Mouse (Mus musculus) myocyte (in vitro differentiated cells): ENCODE measurements around the gene Rnf32. TPM values are rescaled to one million over a fixed set of nuclear protein-coding genes. Genes with fewer than 3 reads are reported as not detected.
A peak's percentile ranks its signal among the peaks of the same experiment; 100 is the strongest.

Experiments
- H3K27me3 ChIP-seq: one replicate; pipeline ENCODE4 v1.6.1; 2011; ENCODE audit not compliant: control insufficient read depth, insufficient read depth, insufficient read length
- H3K36me3 ChIP-seq: one replicate; pipeline ENCODE4 v1.6.1; 2011; ENCODE audit not compliant: control insufficient read depth, insufficient read depth
- H3K4me2 ChIP-seq: one replicate; pipeline ENCODE4 v1.6.1; 2011; ENCODE audit warnings: low read depth, control low read depth
- H3K4me3 ChIP-seq: one replicate; pipeline ENCODE4 v1.5.1; 2011; ENCODE audit warnings: mild to moderate bottlenecking, control low read depth, moderate library complexity
- H3K79me2 ChIP-seq: one replicate; pipeline ENCODE4 v1.6.1; 2011; ENCODE audit not compliant: control insufficient read depth, insufficient read depth
- H3ac ChIP-seq: one replicate; pipeline ENCODE4 v1.6.1; 2011; ENCODE audit not compliant: control insufficient read depth, insufficient read length
- CEBPB ChIP-seq: IDR thresholded peaks from 2 replicates; pipeline ENCODE4 v1.6.1; 2011; ENCODE audit warnings: mild to moderate bottlenecking, moderate library complexity; ENCODE audit not compliant: poor library complexity, insufficient read depth, severe bottlenecking
- E2F4 ChIP-seq: IDR thresholded peaks from one replicate; pipeline ENCODE4 v1.6.1; 2011; ENCODE audit warnings: mild to moderate bottlenecking, control low read depth, moderate library complexity; ENCODE audit not compliant: insufficient read depth
- MAX ChIP-seq: IDR thresholded peaks from one replicate; pipeline ENCODE4 v1.6.1; 2011; ENCODE audit warnings: low read depth, mild to moderate bottlenecking, control low read depth
- MYOD1 ChIP-seq, 3 experiments: IDR thresholded peaks; one replicate each; pipeline ENCODE4 v1.6.1; 2011; ENCODE audit warnings: control low read depth in 2 of 3, low read depth in 2 of 3, mild to moderate bottlenecking in 2 of 3, moderate library complexity in 1 of 3; ENCODE audit not compliant: insufficient read length in 2 of 3, control insufficient read depth in 1 of 3
- MYOG ChIP-seq, 3 experiments: IDR thresholded peaks; one replicate each; pipeline ENCODE4 v1.6.1; 2011; ENCODE audit warnings: control low read depth in 2 of 3, low read depth in 2 of 3, mild to moderate bottlenecking in 2 of 3; ENCODE audit not compliant: insufficient read length in 2 of 3, control insufficient read depth in 1 of 3, insufficient read depth in 1 of 3
- POLR2A ChIP-seq: IDR thresholded peaks from one replicate; pipeline ENCODE4 v1.6.1; 2011; ENCODE audit warnings: low read depth, mild to moderate bottlenecking, control low read depth, moderate library complexity; ENCODE audit not compliant: insufficient read length
- POLR2AphosphoS2 ChIP-seq: IDR thresholded peaks from one replicate; pipeline ENCODE4 v1.6.1; 2011; ENCODE audit warnings: low read depth, control low read depth; ENCODE audit not compliant: insufficient read length
- REST ChIP-seq: IDR thresholded peaks from one replicate; pipeline ENCODE4 v1.6.1; 2011; ENCODE audit warnings: mild to moderate bottlenecking, control low read depth, moderate library complexity; ENCODE audit not compliant: insufficient read depth, insufficient read length
- SRF ChIP-seq: IDR thresholded peaks from one replicate; pipeline ENCODE4 v1.6.1; 2011; ENCODE audit warnings: low read depth; ENCODE audit not compliant: control insufficient read depth, insufficient read length
- TCF12 ChIP-seq: IDR thresholded peaks from one replicate; pipeline ENCODE4 v1.6.1; 2011; ENCODE audit warnings: mild to moderate bottlenecking, control low read depth; ENCODE audit not compliant: poor library complexity, insufficient read depth, severe bottlenecking
- TCF3 ChIP-seq: IDR thresholded peaks from one replicate; pipeline ENCODE4 v1.6.1; 2011; ENCODE audit warnings: low read depth, control low read depth; ENCODE audit not compliant: insufficient read length
- USF1 ChIP-seq: IDR thresholded peaks from one replicate; pipeline ENCODE4 v1.6.1; 2011; ENCODE audit warnings: low read depth, mild to moderate bottlenecking, control low read depth, moderate library complexity
- polyA plus RNA-seq: library from polyadenylated mRNA; unstranded; fragments of >200 nt; fragmentation: generic; extraction: Trizol; gene quantifications from one replicate; pipeline ENCODE4 v1.2.1, GENCODE M21; 2012; ENCODE audit warnings: missing spikeins

Rnf32 gene
- polyA plus RNA-seq, 1 experiment: 0.96 TPM

DNA sequence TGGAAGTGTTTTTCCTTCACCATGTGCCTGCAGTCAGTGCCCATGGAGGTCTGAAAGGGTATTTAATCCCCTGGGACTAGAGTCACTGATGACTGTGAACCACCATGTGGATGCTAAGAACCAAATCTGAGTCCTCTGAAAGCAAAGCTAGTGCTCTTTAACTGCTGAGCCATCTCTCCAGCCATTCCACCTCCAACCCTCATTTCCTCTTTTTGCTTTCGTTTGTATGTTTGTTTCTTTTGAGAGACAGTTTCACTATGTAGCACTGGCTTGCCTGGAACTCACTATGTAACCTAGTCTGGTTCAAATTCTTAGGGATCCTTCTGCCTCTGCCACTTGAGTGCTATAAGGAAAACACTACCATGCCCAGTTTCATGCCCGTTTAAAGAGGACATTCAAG is 34.7 kb downstream of the Rnf32 start:
- TF ChIP-seq POLR2A: no peak
- TF ChIP-seq MYOG (IDR thresholded peaks at IDR 0.05; ENCODE audit: control insufficient read depth in 1 of 3, insufficient read depth in 1 of 3, insufficient read length in 2 of 3, low read depth in 2 of 3): no peak
- no peak for TF ChIP-seq SRF
- no peak for TF ChIP-seq MAX
- no peak for TF ChIP-seq CEBPB
- no peak for TF ChIP-seq MYOD1 (IDR thresholded peaks at IDR 0.05; ENCODE audit: control insufficient read depth in 1 of 3, insufficient read length in 2 of 3, low read depth in 2 of 3)
- TF ChIP-seq TCF12: no peak
- TF ChIP-seq USF1: no peak
- Histone ChIP-seq H3K4me2 (no peak overlapping the region), H3ac (no peak overlapping the region), H3K79me2 (no peaks in the 10 kb centered on the region), H3K36me3 (no peaks in the 10 kb centered on the region), H3K4me3 (no peak overlapping the region), H3K27me3 (no peaks in the 10 kb centered on the region)

DNA sequence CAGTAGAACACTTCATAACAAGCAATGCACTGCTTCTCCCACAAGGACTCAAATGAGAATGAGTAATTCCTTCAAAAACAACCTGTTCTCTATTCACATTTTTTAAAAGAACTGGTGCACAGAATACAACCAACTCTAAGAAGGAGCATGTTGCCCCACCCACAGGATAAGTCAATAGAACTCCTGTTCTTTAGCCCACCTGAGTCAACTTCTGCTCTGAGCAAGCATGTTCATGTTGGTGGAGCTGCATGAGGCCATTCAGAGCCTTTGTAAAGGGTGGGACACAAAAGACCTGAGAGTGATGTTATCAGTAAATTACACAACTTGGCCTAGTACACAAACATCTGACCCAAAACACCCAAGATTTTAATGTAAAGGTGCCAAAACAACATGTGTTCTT is 42.6 kb downstream of the Rnf32 start:
- Histone ChIP-seq H3K79me2 (no peaks in the 10 kb centered on the region), H3K27me3 (no peaks in the 10 kb centered on the region), H3K4me2 (no peak overlapping the region), H3K36me3 (no peaks in the 10 kb centered on the region), H3K4me3 (no peak overlapping the region), H3ac (no peak overlapping the region)
- no peak for TF ChIP-seq POLR2A

DNA sequence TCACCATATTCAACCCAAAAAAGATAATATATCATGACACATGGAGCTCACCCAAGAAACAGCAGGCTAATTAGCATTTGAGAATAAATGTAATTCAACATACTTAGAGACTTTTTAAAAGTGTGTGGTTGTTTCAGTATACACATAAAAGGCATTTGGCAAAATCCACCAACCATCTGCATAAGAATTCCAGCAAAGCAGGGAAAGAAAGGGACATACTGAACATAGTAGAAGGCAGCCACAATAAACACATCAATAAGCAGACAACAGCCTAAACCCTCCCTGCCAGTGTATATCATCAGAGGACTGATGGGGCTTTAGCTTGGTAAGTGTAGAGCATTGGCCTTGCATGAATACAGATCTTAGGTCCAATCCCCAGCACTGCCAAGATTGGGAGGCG is 49.0 kb downstream of the Rnf32 start:
- H3ac ChIP-seq: no peak overlapping the region
- no peak overlapping the region for H3K4me3 ChIP-seq
- TF ChIP-seq MAX (no peak), POLR2AphosphoS2 (no peak), USF1 (no peak), MYOG (IDR thresholded peaks at IDR 0.05; ENCODE audit: control insufficient read depth in 1 of 3, insufficient read depth in 1 of 3, insufficient read length in 2 of 3, low read depth in 2 of 3) (no peak), TCF12 (no peak), REST (no peak), SRF (no peak), CEBPB (no peak), TCF3 (no peak), MYOD1 (IDR thresholded peaks at IDR 0.05; ENCODE audit: control insufficient read depth in 1 of 3, insufficient read length in 2 of 3, low read depth in 2 of 3) (no peak), E2F4 (no peak), POLR2A (no peak)

DNA sequence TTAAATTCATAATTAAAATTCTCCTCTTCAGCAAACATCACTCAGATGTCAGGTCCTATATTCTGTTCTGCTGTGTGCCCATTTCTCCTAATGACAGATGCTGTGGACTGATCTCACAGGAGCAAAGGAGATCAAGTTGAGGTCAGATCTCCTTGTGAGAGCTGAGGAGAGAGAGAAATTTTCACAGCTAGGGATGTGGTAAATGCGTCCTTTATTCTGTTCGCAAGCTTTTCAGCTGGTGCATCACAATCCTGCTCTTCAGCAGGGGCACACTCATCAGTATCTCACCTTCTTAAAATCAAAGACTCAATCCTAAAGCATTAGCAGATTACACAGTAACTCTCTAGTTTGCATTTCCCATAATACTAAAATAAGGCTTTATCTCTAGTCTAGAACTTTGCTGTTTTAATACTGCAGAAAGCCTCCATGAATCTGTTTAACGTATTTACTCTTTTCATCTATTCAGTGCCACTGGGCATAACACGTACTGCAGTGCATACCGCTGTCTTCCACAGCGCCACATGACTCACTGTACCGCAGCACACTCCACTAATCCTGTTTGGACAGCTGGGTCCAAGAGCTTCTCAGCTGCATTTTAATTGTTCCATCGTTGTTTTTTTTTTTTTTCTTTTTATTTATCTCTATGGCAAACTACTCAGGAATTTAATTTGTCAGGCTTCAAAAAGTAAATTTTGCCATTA is 55.2 kb downstream of the Rnf32 start:
- TF ChIP-seq SRF: no peak
- TF ChIP-seq USF1: peak; percentile 50
- peak in 2 of 3 experiments; percentile 79 to 85 for TF ChIP-seq MYOD1 (IDR thresholded peaks at IDR 0.05; ENCODE audit: control insufficient read depth in 1 of 3, insufficient read length in 2 of 3, low read depth in 2 of 3)
- no peak for TF ChIP-seq REST
- TF ChIP-seq MYOG (IDR thresholded peaks at IDR 0.05; ENCODE audit: control insufficient read depth in 1 of 3, insufficient read depth in 1 of 3, insufficient read length in 2 of 3, low read depth in 2 of 3): peak; percentile 31 to 73 (median 43)
- TF ChIP-seq CEBPB: no peak
- no peak for TF ChIP-seq MAX
- no peak for TF ChIP-seq E2F4
- peak; percentile 67 for TF ChIP-seq TCF3
- peak; percentile 75 for TF ChIP-seq TCF12
- no peak for TF ChIP-seq POLR2AphosphoS2
- no peak for TF ChIP-seq POLR2A
- Histone ChIP-seq H3K27me3 (no peaks in the 10 kb centered on the region), H3K36me3 (no peaks in the 10 kb centered on the region), H3K79me2 (no peaks in the 10 kb centered on the region), H3K4me3 (no peak overlapping the region), H3K4me2 (peak overlapping the region; percentile 62), H3ac (no peak overlapping the region)

More for the DNA sequence above, 49.0 kb downstream of the Rnf32 start:
- Histone ChIP-seq H3K36me3 (no peaks in the 10 kb centered on the region), H3K27me3 (no peaks in the 10 kb centered on the region), H3K4me2 (no peak overlapping the region), H3K79me2 (no peaks in the 10 kb centered on the region)

DNA sequence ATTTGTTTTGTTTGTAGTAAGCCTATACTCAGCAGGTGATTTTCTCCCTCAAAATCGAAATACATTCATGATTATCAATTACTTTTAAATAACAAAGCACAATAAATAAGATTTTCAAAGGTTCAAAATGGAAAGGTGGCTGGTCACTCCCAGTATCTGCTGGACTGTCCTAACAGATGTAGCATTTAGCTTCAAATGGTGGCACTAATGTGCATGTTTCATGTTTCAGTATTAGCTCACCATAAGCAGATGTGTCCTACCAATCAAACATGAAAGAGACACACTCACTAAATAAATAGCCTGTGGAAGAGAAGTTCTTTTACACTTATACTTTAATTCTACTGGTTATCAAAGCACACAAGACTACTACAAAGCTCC is 55.7 kb downstream of the Rnf32 start:
- TF ChIP-seq TCF3: no peak
- TF ChIP-seq USF1: no peak
- TF ChIP-seq MAX: no peak
- no peak for TF ChIP-seq MYOD1 (IDR thresholded peaks at IDR 0.05; ENCODE audit: control insufficient read depth in 1 of 3, insufficient read length in 2 of 3, low read depth in 2 of 3)
- no peak for TF ChIP-seq REST
- TF ChIP-seq POLR2A: no peak
- TF ChIP-seq POLR2AphosphoS2: no peak
- no peak for TF ChIP-seq SRF
- H3K4me2 ChIP-seq: peak overlapping the region; percentile 62
- no peak overlapping the region for H3ac ChIP-seq
- H3K27me3 ChIP-seq: no peaks in the 10 kb centered on the region
- no peak overlapping the region for H3K4me3 ChIP-seq
- H3K79me2 ChIP-seq: no peaks in the 10 kb centered on the region
- no peaks in the 10 kb centered on the region for H3K36me3 ChIP-seq
